Mouse (Mus musculus): ENCODE results near the gene Nav3.

- TF ChIP-seq CTCF (IDR thresholded peaks at IDR 0.05; ENCODE audit: low read depth, low read length): no peak
- no peak for TF ChIP-seq POLR2A (IDR thresholded peaks at IDR 0.05; ENCODE audit: extremely low read depth, insufficient read depth, low read length)
Observed at GRCm38 (mm10) chr10:110314525-110314924, 141.5 kb downstream of the Nav3 start.

All from liver, adult 2 months (tissue).